8 mouse cellular contexts compared by ENCODE assay signal in genomic region chr5:142767937-142768336, GRCm38 (mm10). TPM values are rescaled to one million over a fixed set of nuclear protein-coding genes. Genes with fewer than 3 reads are reported as not detected.
DNase-seq lines count a peak whose midpoint lies in the region; ATAC-seq and TF ChIP-seq lines count a peak whose summit lies in the region.

No protein-coding gene starts in this region.

- peak; percentile 42 for TF ChIP-seq CTCF in E14TG2a.4 (conservative IDR thresholded peaks at IDR 0.05; ENCODE audit: low read length)

- ATAC-seq in activated CD4-positive, CD25-positive, alpha-beta regulatory T cell, adult 4 months = no peak

- intact Hi-C loops in heart, postnatal 25 days (cut with DNase I) = loop anchor here (1.0 to 5.0 kb wide), 4 partner anchors 44 to 299 kb away; no protein-coding TSS in a partner anchor

- peaks cover 86% of the 10 kb centered on the region for H3K4me1 ChIP-seq in E14TG2a.4 (replicated peaks; ENCODE audit: low read depth, low read length)
- peaks cover 30% of the 10 kb centered on the region for H3K4me1 ChIP-seq in embryonic facial prominence, embryonic 10.5 days

- H3K9me3 ChIP-seq in E14TG2a.4 (ENCODE audit: low read length) = 0 out of 2 replicates have a peak, but pooled peaks cover 2% of the 10 kb centered on the region
- no peaks in the 10 kb centered on the region for H3K9me3 ChIP-seq in embryonic facial prominence, embryonic 10.5 days

- WGBS in embryonic facial prominence, embryonic 10.5 days = 25% methylated on average over 7 of the region's 7 CpGs

- peak; percentile 85 for DNase-seq in adrenal gland, postnatal 14 days
- peak; percentile 63 for DNase-seq in embryonic facial prominence, embryonic 10.5 days (ENCODE audit: low spot score)
- peak; percentile 39 for DNase-seq in heart, postnatal 25 days (ENCODE audit: low spot score)
- peak; percentile 62 to 91 for DNase-seq in layer of hippocampus, adult 18-20 months (ENCODE audit: low spot score in 2 of 2)
- DNase-seq in lung, postnatal 25 days (ENCODE audit: low spot score) = peak; percentile 84
- DNase-seq in right cerebral cortex, adult 18-20 months = peak; percentile 80

- peaks cover 71% of the 10 kb centered on the region for H3K36me3 ChIP-seq in E14TG2a.4 (ENCODE audit: insufficient read depth, low read length)
- H3K36me3 ChIP-seq in embryonic facial prominence, embryonic 10.5 days (replicated peaks) = peaks cover 97% of the 10 kb centered on the region

- no peak overlapping the region for H3K27ac ChIP-seq in embryonic facial prominence, embryonic 10.5 days (replicated peaks)

- no peak overlapping the region for H3K4me3 ChIP-seq in E14TG2a.4 (replicated peaks; ENCODE audit: low read length)
- no peak overlapping the region for H3K4me3 ChIP-seq in embryonic facial prominence, embryonic 10.5 days

- H3K27me3 ChIP-seq in E14TG2a.4 (ENCODE audit: insufficient read depth, low read length) = no peaks in the 10 kb centered on the region
- H3K27me3 ChIP-seq in embryonic facial prominence, embryonic 10.5 days (replicated peaks; ENCODE audit: low read depth, poor library complexity, severe bottlenecking) = no peaks in the 10 kb centered on the region

RNA-seq across cellular contexts. Expression of gene Tnrc18, which starts 49.5 kb away (rescaled TPM):
- total RNA-seq in adrenal gland, postnatal 14 days (2021) = 86.0 and 91.0 TPM in 2 replicates
- 21.8 and 26.5 TPM in 2 replicates for polyA plus RNA-seq in embryonic facial prominence, embryonic 10.5 days (2016; fragmentation: Nextera tagmentation; extraction: Ambion mirVana)
- total RNA-seq in heart, postnatal 25 days (2021) = 10 to 100 TPM; 50.5 to 59.1 TPM
- 100 to 1,000 TPM; 135 to 137 TPM for total RNA-seq in layer of hippocampus, adult 18-20 months (2021)
- 1 to 10 TPM; 4.1 to 4.3 TPM for polyA plus RNA-seq in activated CD4-positive, CD25-positive, alpha-beta regulatory T cell, adult 4 months (2017; shearing (Covaris generic))
